Mouse (Mus musculus) gastrocnemius, postnatal 25 days (tissue): ENCODE results near the gene M1ap. TPM values are rescaled to one million over a fixed set of nuclear protein-coding genes. Genes with fewer than 3 reads are reported as not detected.

ENCODE experiments used
- DNase-seq: peaks from one replicate; pipeline ENCODE4 v3.0.0; 2022
- total RNA-seq, 2 experiments: library from RNA; stranded (reverse); gene quantifications; 1 replicate in 1 of 2; 2 replicates in 1 of 2; pipeline ENCODE4 v1.2.3; 2021

Gene M1ap
- total RNA-seq, 2 experiments from 2014 or later = not detected

- DNase-seq = no peak
Observed at GRCm38 (mm10) chr6:83011255-83011654, 64.6 kb downstream of the M1ap start.

DNA sequence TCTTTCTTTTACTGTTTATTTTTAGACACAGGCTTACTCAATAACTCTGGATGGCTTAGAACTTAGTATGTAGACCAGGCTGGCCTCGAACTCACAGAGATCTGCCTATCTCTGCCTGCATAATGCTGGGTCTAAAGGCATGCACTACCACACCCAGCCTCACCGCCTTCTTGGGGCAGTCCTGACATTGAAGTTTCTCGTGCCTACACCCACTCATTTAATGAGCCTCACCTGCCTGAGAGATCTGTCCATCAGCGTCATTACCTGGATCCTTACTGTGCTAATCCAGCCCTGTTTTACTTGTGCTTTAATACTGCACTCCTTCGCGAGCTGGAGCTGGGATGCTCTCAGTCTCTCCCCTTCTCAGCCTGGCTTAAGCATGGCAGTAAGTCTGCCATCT lies 65.1 kb downstream of the M1ap start:
- no peak for DNase-seq

- no peak for DNase-seq
Observed at GRCm38 (mm10) chr6:83013444-83013843, 66.7 kb downstream of the M1ap start.

DNA sequence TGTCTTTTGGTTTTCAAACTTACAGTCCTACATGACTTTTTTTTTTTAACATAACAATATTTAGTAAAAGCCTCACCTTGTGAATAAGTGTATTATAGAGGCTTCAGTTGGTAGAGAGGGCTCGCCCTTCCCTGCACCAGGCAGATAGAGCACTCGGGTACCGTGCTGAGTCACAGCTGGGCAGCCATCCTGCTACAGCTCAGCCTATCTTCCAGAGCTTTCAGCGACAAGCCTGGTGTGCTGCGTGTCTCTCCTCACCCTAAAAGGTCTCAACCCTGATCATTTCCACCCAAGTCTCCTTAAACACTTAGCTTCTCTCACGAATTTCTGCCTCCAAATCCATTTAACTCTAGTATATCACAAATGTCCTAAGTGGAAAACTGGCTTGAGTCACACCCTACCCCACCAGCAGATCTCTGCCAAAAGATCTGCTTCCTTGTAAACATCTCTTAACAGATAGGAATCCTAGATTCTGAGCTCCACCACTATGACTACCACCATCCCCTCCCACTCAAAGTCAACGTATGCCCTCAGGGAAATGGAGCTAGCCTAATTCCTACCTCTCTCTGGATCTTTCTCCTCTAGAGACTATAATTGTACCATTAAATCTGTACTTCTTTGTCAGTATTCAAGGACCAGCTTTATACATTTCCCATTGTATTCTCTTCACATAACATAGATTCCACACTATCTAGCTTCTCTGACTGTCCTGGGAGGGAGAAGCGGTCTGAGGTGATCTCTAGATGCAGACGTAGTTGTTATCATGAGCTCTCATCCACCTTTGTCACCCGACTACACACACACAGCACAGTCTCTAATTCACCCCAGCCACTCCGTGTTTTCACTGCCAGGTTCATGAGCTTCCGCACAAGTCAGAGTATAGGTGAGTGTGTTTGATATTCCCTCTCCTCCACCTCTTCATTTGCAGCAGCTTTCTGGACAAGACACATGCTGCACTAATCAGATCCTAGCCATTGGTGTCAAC lies 68.1 kb downstream of the M1ap start:
- DNase-seq = no peak

DNA sequence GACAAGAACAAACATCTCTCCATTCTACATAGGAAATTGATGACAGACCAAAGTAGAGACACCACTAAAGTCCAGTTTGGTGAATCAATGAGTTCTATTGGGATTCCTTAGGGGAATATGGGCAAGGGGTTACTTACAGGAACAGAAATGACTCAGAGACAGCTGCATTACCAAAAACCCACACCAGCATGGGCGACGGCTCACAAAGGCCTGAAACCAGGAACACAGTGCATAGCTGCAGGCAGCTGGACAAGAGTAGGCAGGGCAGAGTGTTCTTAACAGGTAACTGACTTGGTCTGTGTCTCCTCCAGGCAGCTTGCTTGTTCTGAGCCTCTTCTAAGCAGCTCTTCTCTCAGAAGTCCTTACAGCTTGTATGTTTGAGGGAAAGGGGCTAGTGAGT lies 69.0 kb downstream of the M1ap start:
- no peak for DNase-seq

DNA sequence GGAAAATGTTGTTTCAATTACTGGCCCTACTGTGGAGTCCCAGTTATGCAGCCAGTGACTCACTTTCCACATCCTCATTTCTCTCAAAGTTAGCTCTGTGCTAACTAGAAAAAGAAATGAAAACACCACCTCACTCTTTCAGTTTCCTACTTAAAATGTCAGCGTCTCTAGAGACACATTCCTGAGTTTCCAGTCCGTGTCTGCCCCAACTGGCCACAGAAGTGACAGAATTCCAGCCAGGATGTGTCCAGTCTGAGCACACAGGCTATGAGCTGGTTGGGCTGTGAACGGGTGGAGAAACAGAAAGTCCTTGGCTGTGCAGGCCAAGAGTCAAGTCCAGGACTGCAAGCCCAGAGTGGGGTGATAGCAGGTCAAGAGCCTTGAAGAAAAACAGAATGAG lies 70.5 kb downstream of the M1ap start:
- peak; percentile 87 for DNase-seq

- DNase-seq = no peak
Observed at GRCm38 (mm10) chr6:83019044-83019443, 72.3 kb downstream of the M1ap start.

GRCm38 (mm10) chr6:83020121-83020520 lies 73.4 kb downstream of the M1ap start:
- no peak for DNase-seq

GRCm38 (mm10) chr6:83020836-83021593 lies 74.3 kb downstream of the M1ap start:
- no peak for DNase-seq

DNA sequence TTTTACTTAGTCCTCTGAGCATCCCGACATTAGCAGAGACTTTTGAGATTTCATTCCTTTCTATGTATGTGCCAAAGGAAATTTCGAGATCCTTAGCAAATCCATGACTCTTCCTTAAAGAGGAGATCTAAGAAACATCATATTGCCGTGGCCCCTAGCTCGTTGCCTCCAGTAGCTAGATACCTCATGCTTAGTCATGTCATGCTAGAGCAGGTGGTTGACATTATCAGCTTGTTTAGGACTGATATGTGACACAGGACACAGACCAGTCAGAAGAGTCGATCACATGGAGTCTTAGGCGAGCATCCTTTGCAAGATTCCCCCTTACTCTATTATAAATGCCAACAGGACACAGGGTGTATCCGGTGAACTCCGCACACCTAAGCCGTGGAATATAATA lies 76.3 kb downstream of the M1ap start:
- DNase-seq = no peak

DNA sequence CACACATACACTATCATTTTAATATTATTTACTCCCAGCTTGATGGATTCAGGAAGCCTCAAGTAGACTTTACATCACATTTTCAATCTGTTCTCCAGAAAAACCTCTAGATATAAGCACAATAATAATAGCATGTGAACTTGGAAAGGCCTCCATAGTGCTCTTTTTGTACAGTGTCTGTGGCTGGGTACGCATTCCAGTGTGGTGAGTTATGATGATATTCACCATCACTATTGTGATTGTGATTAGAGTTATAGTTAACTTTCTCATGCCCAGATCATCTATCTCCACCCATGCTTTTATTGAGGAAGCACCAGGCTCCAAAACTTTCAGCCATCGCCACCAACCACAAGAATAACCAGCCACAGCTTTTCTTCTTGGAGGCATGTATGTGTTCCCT lies 77.1 kb downstream of the M1ap start:
- DNase-seq = no peak

DNA sequence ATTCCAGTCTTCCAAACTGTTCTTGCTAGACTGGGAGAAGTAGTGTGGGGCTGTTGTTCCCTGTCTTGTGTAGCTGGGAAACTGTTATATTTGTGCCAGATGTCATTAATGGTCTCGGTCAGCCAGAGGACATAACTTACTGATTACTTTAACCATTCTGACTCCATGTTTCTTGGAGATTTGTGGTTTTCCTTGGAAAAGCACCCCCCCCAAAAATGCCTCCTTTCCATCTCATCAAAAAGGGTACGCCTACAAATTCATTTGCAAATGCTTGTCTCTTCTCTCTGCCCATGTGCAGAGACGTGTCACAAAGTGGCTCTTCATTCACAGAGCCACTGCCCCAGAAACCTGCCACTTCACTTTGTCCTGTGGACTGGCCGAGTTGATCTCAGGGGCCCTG lies 77.7 kb downstream of the M1ap start:
- no peak for DNase-seq

DNA sequence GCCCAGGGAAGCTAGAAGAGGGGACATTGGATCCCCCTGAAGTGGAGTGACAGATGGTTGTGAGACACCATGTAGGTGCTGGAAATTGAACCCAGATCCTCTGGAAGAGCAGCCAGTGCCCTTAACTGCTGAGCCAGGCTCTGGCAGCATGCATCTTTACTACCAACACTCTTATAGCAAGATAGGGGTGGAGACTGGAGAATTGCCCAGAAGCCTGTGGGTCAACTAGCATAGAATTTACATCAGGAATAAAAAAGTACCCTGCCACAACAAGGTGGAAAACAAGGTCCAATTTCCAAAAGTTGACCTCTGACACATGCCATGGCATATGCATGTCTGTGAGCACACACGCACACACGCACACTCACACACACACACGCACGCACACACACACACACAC lies 78.5 kb downstream of the M1ap start:
- DNase-seq = no peak

GRCm38 (mm10) chr6:83027293-83027692 lies 80.6 kb downstream of the M1ap start:
- no peak for DNase-seq

DNA sequence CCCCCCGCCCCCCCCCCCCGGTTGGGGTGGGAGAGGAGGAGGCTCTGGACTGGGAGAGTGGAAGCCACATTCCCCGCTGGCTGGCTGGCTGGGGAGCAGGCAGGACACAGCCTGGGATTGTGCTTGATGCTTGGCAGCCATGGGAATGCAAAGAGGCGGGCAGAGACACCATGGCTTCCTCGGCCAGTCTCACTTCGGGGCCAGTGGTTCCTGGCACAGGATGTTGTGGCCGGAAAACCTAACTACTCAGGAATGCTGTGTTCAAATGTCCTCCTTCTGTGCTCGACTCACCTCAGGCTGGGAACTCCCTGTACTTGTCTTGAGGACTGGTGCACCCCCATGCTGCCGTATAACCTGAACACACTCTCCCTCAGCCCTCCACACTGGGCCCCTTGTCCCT lies 81.0 kb downstream of the M1ap start:
- DNase-seq = peak; percentile 70

DNA sequence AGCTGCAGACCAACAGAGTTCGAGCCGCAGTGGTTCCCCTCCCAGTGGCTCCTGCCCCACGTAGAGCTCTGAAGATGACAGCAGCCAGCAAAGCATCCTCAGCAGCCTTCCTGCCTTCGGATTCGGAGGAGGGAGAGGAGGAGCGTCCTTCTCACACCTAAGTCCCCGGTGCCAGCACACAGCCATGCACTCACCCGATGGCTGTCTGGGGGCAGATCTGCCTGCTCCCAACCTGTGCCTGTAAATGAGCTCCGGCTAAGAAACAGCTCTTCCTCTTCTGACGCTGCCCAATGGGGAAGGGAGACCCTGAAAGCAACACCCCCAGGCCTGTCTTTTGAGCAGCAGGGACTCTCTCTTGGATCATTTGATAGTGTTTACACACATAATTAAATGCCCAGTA lies 83.1 kb downstream of the M1ap start:
- DNase-seq = no peak

- no peak for DNase-seq
Observed at GRCm38 (mm10) chr6:83031111-83031510, 84.4 kb downstream of the M1ap start.

- no peak for DNase-seq
Observed at GRCm38 (mm10) chr6:83031921-83032590, 85.4 kb downstream of the M1ap start.

DNA sequence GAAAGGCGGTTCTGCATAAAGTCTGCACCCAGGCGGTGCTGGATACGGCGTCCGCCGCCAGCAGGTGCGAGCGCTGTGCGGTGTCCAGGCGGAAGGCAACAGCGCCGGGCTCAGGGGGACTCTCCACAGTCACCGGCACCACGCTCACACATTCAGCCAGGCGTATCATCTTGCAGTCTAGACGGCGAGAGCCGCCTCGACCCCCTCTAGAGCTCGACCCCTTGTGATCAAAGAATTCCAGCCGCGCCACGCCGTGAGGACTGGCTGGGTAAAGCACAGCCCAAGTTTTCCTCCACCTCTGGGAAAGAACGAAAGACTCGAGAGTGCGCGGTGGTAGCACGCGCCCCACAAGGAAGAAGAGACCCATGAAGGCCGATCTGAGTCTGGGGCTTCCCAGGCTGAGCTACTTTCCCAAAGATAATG lies 86.1 kb downstream of the M1ap start:
- DNase-seq = no peak

DNA sequence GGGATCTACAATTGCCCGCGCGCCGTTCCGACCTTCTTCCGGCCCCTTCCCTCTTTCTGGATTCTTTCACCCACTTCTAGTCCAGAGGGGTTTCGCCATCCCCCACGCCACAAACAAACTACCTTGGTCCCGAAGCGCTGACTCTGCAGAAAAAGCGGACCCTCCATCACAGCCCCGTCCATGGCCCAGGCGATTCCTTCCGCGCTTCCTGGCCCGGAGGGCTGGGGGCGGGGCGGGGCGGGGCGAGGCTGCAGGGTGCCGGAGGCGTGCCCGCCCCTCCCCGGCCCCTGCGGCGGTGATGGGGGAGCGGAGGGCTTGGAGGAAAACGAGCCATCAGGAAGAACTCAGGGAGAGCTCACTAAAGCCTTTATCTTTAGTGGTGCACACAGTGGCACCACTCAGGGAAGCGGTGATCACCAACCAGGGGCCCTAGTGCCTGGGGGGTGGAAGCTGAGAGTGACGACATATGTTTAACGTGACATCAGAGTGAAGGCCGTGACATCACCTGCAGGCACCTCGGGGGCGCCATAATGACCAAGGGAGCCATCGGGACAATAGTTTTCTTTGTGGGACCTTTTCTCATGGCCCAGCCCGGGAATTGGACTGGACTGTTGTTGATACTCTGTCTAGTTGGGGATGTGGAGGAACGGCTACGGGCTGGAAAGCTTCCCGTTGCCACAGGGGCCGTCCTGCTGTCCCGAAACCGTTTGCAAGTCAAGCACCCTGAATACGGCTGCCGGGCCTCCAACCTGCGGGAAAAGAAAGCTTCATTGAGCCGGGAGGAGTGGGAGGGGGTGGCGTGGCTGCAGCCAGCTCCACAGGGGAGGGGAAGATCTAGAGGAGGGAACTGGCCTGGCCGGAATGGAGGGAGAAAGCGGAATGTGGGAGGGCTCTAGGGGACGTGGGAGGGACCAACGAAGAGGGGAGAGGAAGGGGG lies 86.8 kb downstream of the M1ap start, which contains the start of the genes Dok1 and Loxl3:
TSS of gene Dok1 (minus strand) at position 223 of the 937 bp plus-strand sequence.
TSS of gene Loxl3 (plus strand) at position 925 of the 937 bp plus-strand sequence.
- peak; percentile 82 for DNase-seq

DNA sequence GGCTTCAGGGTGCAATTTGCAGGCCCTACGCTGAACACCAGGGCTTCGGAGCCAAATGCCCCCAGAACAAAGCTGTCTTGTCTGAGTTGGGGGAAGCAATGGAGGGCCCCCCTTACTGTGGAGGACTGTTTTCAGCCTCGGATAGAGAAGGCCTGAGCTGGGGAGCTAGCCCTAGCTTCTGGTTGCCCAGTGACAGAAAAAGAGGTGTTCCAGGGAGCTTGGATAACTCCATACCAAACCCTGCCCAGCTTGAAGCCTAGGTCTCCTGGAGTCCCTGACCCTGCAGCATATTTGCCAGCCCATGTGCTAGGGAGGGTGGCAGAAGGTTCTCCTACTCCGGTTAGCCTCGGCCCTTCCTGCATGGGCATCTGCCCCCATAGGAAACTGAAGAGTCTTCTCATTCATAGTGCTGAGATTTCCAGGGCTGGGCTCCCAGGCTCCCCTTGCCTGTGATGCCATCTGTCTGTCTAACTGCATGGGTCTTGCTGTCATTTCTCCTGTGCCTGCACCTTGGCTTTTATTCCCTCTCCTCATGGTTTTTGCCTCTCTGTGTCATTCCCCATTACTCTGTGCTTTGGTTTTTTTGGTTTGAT lies 87.9 kb downstream of the M1ap start:
- DNase-seq = no peak
